Mouse (Mus musculus) CD4-positive, CD25-positive, alpha-beta regulatory T cell, adult 4 months (primary cell): ENCODE measurements at regions not wholly inside any gene's neighbourhood (a gene's known extent, or its start where the extent isn't known, plus 50 kb on each side); places are given as distances from the start of the nearest gene placed in this dataset.

Experiments used
- ATAC-seq: one replicate; pipeline ENCODE4 v1.8.0; 2017

- no peak for ATAC-seq
Observed at GRCm38 (mm10) chr9:60931290-60931689, 136.9 kb downstream of the Uaca start.

DNA sequence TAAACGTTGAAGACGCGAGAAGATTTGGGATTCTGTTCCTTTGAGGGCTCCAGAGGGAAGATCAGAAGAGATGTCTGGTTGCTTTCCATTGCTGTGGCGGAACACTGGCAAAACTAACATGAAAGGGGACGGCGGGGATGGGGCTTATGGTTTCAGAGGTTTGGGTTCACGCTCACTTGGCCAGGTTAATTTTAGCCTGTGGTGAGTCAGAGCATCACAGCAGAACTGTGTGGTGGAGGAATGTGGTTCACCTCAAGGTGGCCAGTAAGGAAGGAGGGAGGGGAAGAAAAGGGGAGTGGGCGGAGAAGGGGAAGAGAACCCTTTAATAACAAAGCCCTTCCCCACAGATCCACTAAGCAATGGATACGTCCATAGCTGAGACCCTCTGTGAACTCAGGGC, 142.6 kb downstream of the Uaca start:
- no peak for ATAC-seq

- no peak for ATAC-seq
Observed at GRCm38 (mm10) chr9:60939858-60940804, 145.8 kb downstream of the Uaca start.

DNA sequence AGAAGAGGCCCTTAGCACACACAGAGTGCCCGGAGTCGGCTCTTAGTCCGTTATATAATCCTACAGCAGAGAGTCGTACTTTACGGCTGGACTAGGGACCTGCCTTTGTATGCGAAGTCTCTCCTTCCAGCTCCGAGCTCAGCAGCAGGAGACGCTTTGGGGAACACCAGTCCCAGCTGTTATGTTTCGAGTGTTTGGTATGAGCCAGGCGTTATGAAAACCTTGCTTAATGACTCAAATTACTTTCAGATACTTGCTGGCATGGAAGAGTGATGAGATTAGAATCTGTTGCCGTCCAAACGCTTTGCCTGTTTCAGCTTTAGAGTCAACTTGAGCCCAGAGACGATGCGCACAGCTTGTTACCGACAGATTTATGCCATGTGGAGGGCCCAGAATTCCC, 153.0 kb downstream of the Uaca start:
- no peak for ATAC-seq

DNA sequence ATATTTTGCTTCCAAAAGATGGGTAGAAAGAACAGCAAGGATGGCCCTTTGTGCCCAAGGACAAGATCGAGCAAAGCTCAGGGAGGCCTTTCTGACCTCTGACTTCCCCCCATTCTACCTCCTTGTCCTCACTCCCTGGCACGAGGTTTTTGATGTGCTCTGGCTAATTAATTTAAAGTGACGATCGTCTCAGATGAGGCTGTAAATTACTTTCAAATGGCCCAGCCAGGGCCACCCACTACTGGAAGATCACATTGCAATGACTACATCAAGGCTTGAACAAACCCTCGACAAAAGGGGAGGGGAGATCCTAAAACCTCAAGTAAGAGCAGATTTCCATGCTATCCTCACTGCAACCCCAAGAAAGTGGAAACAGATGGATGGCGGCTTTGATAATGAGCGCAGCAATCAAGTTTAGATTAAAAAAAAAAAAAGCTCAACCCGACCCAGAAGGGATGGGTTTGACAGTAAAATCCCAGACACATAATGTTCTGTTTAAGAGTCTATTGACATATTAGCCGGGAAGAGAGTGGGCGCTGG, 154.3 kb downstream of the Uaca start:
- no peak for ATAC-seq

GRCm38 (mm10) chr9:60950161-60950560, 155.8 kb downstream of the Uaca start:
- ATAC-seq, result no peak

GRCm38 (mm10) chr9:60951071-60951561, 156.8 kb downstream of the Uaca start:
- ATAC-seq, result no peak

DNA sequence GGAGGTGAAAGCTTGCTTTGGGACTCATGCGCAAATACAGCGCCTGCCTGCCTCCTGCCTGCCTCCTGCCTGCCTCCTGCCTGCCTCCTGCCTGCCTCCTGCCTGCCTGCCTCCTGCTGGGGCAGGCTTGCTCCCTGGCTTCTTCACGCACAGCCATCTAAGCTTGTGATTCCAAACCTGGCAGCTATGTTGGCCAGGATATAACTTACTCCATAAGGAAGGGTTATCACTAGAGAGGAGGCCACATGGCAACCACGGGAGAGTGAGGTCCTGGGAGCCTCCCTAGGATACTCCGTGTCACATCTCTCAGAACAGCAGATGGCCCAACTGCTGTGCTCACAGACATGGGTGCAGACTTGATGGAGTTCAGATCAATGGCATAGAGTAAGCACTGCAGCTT, 163.1 kb downstream of the Uaca start:
- ATAC-seq, result no peak

DNA sequence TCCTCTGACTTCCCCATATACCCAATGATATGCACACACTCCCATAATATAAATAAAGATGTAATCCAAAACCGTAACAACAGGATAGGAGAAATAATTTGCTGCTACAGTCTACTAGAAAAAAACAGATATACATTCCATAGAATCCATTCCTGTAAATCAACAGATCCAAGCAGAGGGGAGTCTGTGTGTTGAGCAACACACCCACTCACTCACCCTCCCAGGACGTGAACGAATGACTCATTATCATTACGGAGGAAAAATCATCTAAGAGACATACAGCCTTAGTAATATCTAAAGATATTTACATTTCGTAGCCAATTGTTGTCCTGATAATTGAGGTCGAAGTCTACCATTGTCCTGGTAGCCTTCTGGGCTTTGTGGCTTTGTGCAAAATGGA, 165.2 kb downstream of the Uaca start:
- no peak for ATAC-seq

GRCm38 (mm10) chr9:60962086-60962485, 167.7 kb downstream of the Uaca start:
- ATAC-seq, result no peak

DNA sequence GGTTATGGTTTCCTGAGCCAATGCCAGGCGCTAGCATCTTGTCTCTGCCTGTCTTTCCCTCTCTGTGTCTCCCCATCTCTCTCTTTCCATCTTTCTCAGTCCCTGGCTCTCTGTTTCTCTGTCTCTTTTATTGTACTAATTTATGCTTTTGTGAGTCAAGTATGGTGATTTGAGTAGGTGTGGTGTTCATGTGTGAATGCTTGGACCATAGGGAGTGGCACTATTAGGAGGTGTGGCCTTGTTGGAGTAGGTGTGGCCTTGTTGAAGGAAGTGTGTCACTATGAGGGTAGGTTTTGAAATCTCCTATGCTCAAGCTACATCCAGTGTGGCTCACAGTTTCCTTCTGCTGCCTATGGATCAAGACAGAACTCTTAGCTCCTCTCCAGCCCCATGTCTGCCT, 171.3 kb downstream of the Uaca start:
- no peak for ATAC-seq

- ATAC-seq, result no peak
Observed at GRCm38 (mm10) chr9:60968281-60969031, 174.1 kb downstream of the Uaca start.

DNA sequence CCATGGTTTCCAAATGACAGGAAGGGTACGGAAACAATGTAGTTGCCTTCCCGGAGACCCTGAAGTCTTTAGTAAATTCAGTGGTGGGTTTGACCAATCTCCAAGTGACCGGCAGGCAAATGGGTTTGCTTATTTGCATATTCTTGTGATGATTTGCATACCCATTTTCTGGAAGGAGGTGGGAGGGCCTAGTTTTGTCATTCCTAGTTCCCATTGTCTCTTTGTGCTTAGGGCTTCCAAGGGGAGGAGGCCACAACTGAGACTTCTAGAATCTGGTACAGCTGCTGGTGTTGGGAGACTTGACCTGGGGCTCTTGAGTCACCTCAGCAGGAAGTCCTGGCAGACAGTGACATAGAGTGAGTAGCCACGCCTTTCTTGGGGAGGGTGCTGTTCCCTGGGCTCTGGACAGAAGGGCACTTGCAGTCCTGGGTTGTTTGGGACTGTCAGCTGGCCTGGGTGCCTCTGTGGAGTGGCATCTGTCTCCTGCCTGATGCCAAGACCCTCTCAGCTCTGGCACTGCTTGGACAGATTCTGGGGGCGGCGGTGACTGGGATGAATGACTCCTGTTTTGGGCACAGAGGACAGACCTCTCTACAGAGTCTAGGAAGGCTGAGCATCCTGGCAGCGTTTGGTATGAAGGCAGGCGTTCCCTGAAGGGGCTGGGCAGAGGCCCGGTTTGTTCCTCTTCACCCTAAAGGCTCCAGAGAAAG, 178.0 kb downstream of the Uaca start:
- ATAC-seq, result no peak

GRCm38 (mm10) chr9:60974546-60974945, 180.2 kb downstream of the Uaca start:
- ATAC-seq, result no peak

GRCm38 (mm10) chr9:60982383-60983085, 188.2 kb downstream of the Uaca start:
- no peak for ATAC-seq

GRCm38 (mm10) chr9:60983246-60983645, 188.9 kb downstream of the Uaca start:
- no peak for ATAC-seq

- ATAC-seq, result no peak
Observed at GRCm38 (mm10) chr9:60988113-60988512, 193.8 kb downstream of the Uaca start.

DNA sequence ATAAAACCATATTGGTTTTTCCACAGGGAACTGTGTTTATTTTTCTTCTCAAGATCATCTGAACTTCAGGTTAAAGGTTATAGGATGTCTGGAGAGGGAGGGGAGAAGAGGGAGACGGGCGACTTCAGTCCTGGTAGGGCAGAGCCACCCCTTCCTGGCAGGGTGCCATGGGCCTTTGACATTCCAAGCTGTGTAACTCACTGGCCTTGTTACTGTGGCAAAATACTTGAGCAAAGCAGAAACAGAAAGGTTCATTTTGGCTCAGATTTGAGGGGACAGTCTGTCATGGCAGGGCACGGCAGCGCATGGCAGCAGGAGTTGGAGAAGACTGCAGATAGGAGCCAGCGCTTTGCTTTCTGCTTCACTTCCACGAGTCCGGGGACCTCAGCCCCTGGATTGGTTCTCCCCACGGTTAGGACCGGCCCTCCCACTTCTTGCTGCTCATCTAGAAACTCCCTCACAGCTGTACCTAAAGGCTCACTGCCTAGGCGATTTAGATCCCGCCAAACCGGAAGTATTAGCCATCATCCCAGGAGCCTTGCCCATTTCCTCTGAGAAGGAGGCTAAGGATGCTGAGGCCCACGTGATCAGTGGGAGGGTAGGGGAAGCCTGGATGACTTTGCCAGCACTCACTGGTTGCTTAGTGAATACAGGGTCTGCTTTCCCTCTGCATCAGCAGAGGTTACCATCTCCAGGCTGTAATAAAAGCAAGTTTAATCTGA, 195.5 kb downstream of the Uaca start:
- ATAC-seq, result no peak

DNA sequence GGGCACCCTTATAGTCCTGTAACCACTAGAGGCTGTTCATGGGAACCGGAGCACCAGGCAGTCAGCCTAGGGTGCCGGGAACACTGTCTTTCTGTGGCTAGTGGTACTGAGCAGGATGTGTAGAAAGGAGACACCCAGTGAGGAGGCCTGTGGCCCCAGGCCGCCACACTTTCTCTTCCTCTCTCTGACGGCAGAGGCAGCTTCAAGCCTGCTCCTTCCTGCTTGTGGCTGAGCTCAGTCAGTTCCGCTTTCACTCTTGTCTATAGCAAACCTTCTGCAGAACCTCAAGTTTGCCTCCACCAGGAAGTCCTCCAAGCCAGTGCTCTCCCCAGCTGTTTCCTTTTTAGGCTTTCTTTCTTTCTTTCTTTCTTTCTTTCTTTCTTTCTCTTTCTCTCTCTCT, 197.2 kb downstream of the Uaca start:
- ATAC-seq, result peak; percentile 98

DNA sequence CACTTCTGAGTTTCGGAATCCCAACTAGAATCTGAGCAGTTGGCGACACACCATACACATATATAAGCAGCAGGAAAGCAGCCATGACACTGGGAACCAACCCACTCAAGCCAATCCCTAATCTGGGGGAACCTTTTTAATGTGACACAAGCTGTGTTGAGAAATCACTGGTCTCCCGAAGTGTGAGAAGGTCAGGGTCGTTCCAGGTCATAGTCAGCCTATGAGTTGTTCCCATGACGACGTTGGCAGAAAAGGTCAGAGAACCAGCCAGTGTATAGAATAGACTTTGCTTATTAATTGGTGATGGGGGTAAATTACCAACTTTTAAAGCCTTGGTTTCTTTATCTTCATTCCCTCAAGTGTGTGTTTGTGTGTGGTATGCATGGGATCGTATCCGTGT, 199.3 kb downstream of the Uaca start:
- ATAC-seq, result no peak

GRCm38 (mm10) chr9:60995096-60995495, 200.8 kb downstream of the Uaca start:
- no peak for ATAC-seq
